Mouse (Mus musculus) liver, embryonic 15.5 days (tissue): ENCODE data around the gene Tmem222. TPM values are rescaled to one million over a fixed set of nuclear protein-coding genes. Genes with fewer than 3 reads are reported as not detected.
A peak's percentile ranks its signal among the peaks of the same experiment; 100 is the strongest.

Experiments used
- ATAC-seq: fragments of 200-750 bp; cut with Nextera tagmentation; 2 replicates; pipeline ENCODE4 v1.8.0; 2017; ENCODE audit warnings: moderate number of reproducible peaks, mild to moderate bottlenecking, moderate library complexity; ENCODE audit not compliant: insufficient read depth
- H3K27ac ChIP-seq: fragments of 300-500 bp; sonication (generic); replicated peaks from 2 replicates; pipeline ENCODE4 v1.5.1; 2015; ENCODE audit warnings: mild to moderate bottlenecking, inconsistent platforms
- H3K27me3 ChIP-seq: fragments of 300-500 bp; sonication (generic); 2 replicates; pipeline ENCODE4 v1.6.1; 2015; ENCODE audit warnings: mild to moderate bottlenecking, inconsistent platforms
- H3K36me3 ChIP-seq: fragments of 300-500 bp; sonication (generic); replicated peaks from 2 replicates; pipeline ENCODE4 v1.6.1; 2015; ENCODE audit warnings: moderate library complexity, mild to moderate bottlenecking, inconsistent platforms
- H3K4me1 ChIP-seq: fragments of 300-500 bp; sonication (generic); replicated peaks from 2 replicates; pipeline ENCODE4 v1.6.1; 2015; ENCODE audit warnings: inconsistent platforms
- H3K4me2 ChIP-seq: fragments of 300-500 bp; sonication (generic); 2 replicates; pipeline ENCODE4 v1.6.1; 2015; ENCODE audit warnings: moderate library complexity, mild to moderate bottlenecking, inconsistent platforms
- H3K4me3 ChIP-seq: fragments of 300-500 bp; sonication (generic); replicated peaks from 2 replicates; pipeline ENCODE4 v1.5.1; 2015; ENCODE audit warnings: mild to moderate bottlenecking, inconsistent platforms
- H3K9ac ChIP-seq: fragments of 300-500 bp; sonication (generic); 2 replicates; pipeline ENCODE4 v1.6.1; 2015; ENCODE audit warnings: moderate library complexity, mild to moderate bottlenecking, inconsistent platforms
- H3K9me3 ChIP-seq: fragments of 300-500 bp; sonication (generic); replicated peaks from 2 replicates; pipeline ENCODE4 v1.6.1; 2016; ENCODE audit warnings: inconsistent platforms
- WGBS: fragments of 180-500 bp; shearing (Covaris S2); methylation state at CpG from one replicate; pipeline ENCODE4 v1.1.7; 2015; ENCODE audit warnings: mixed read lengths; ENCODE audit not compliant: insufficient replicate concordance; 5-methylcytosine and 5-hydroxymethylcytosine counted together
- polyA plus RNA-seq: library from polyadenylated mRNA; unstranded; fragments of >200 nt; fragmentation: Nextera tagmentation; extraction: Ambion mirVana; gene quantifications from 2 replicates; pipeline ENCODE4 v1.2.1, GENCODE M21; 2015

The Tmem222 gene
- polyA plus RNA-seq, 1 experiment from 2014 or later = 35.8 TPM

DNA sequence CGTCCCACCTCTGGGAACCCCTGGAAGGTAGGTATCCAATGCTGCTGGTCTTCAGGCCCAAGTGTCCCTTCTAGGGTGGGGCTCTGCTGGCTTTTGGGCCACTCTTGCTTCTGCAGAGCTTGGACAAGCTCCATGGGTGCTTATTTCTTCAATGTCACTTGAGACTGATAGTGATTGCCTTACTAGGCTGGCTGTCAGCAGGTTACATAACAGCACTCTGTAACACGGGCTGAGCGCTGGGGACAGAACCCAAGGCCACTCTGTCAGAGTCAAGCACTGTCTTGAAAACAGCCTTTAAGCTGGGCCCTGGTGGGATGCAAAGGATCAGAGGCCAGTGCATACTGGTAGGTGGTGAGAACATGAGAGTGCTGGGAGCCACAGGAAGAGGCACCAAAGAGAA, 12.3 kb downstream of the Tmem222 start:
- Histone ChIP-seq H3K4me1 (peaks cover 18% of the 10 kb centered on the region), H3K9me3 (no peaks in the 10 kb centered on the region), H3K36me3 (peaks cover 60% of the 10 kb centered on the region), H3K9ac (no peak overlapping the region), H3K4me2 (no peak overlapping the region), H3K4me3 (no peak overlapping the region), H3K27me3 (no peaks in the 10 kb centered on the region), H3K27ac (no peak overlapping the region)
- ATAC-seq = no peak
- 79% methylated on average over 3 of the region's 3 CpGs for WGBS

- Histone ChIP-seq H3K27me3 (no peaks in the 10 kb centered on the region), H3K36me3 (peaks cover 53% of the 10 kb centered on the region), H3K9me3 (no peaks in the 10 kb centered on the region), H3K4me2 (no peak overlapping the region), H3K27ac (0 out of 2 replicates have a peak overlapping the region, but pooled peaks have one; percentile 0), H3K9ac (no peak overlapping the region), H3K4me3 (no peak overlapping the region), H3K4me1 (peaks cover 15% of the 10 kb centered on the region)
- no peak for ATAC-seq
- WGBS = 57% methylated on average over 2 of the region's 2 CpGs
These were observed 13.0 kb downstream of the Tmem222 start for GRCm38 (mm10) chr4:133264559-133264958.

GRCm38 (mm10) chr4:133263756-133264155, 13.8 kb downstream of the Tmem222 start:
- no peak overlapping the region for H3K9ac ChIP-seq
- H3K4me1 ChIP-seq = peaks cover 15% of the 10 kb centered on the region
- WGBS = 66% methylated on average over 5 of the region's 5 CpGs
- 0 out of 2 replicates have a peak, but pooled peaks cover 5% of the 10 kb centered on the region for H3K27me3 ChIP-seq
- H3K9me3 ChIP-seq = no peaks in the 10 kb centered on the region
- H3K36me3 ChIP-seq = peaks cover 45% of the 10 kb centered on the region
- no peak overlapping the region for H3K4me2 ChIP-seq
- no peak for ATAC-seq
- no peak overlapping the region for H3K27ac ChIP-seq
- H3K4me3 ChIP-seq = no peak overlapping the region

DNA sequence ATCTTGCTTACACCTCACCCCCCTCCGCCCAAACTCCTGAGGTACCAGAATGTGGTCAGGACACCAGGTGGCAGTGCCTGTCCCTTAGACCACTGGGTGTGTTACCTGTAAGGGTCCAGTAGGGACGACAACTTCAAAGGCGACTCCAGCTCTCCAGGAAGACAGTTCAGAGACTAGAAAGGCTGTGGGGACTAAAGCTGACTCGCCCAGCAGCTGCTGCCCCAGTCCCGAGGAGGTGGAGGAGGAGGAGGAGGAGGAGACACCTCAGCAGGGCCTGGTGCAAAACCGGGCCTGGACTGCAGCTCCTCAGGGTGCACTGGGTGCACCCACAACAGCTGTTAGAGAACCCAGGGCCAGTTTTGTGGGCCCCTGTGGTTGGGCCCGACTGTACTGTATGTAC, 14.7 kb downstream of the Tmem222 start, which contains the start of gene Sytl1:
TSS of gene Sytl1 (minus strand) at position 232 of the 400 bp plus-strand sequence.
- H3K9ac ChIP-seq = no peak within 1 kb of the TSS
- H3K9me3 ChIP-seq = no peaks in the 10 kb centered on the region
- peak within 1 kb of the TSS; percentile 35 for H3K4me2 ChIP-seq
- peaks cover 36% of the 10 kb centered on the region for H3K36me3 ChIP-seq
- H3K4me3 ChIP-seq = no peak within 1 kb of the TSS; the same call in 1 of the 2 replicates
- no peak within 1 kb of the TSS for H3K27ac ChIP-seq
- peaks cover 15% of the 10 kb centered on the region for H3K4me1 ChIP-seq
- peak; percentile 10; the same call in 1 of the 2 replicates for ATAC-seq
- WGBS = 30% methylated on average over 7 of the region's 7 CpGs
- H3K27me3 ChIP-seq = peaks cover 8% of the 10 kb centered on the region; the same call in 1 of the 2 replicates

DNA sequence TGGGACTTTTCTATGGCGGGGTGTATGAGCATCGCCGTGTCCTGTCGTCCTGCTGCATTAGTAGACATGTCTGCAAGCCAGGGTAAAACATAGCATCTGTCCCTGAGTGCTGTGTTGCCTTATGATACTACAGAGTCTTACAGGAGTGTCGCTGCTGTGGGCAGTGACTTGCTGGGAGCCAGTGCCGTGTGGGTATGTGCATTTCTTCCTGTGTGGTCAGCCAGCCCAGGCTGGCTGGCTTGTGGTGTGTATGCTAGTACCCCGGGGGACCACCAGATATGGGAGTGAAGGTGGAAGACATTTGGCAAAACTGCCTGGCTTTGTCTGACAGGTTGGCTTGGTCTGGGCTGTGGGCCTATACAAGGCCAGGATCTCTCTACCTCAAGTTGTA, 15.2 kb downstream of the Tmem222 start:
- no peak overlapping the region for H3K27ac ChIP-seq
- H3K9me3 ChIP-seq = no peaks in the 10 kb centered on the region
- no peak overlapping the region for H3K9ac ChIP-seq
- 38% methylated on average over 7 of the region's 7 CpGs for WGBS
- H3K4me2 ChIP-seq = peak overlapping the region; percentile 35
- peaks cover 31% of the 10 kb centered on the region for H3K36me3 ChIP-seq
- no peak overlapping the region; the same call in 1 of the 2 replicates for H3K4me3 ChIP-seq
- ATAC-seq = no peak
- H3K4me1 ChIP-seq = peaks cover 15% of the 10 kb centered on the region
- H3K27me3 ChIP-seq = peaks cover 13% of the 10 kb centered on the region

DNA sequence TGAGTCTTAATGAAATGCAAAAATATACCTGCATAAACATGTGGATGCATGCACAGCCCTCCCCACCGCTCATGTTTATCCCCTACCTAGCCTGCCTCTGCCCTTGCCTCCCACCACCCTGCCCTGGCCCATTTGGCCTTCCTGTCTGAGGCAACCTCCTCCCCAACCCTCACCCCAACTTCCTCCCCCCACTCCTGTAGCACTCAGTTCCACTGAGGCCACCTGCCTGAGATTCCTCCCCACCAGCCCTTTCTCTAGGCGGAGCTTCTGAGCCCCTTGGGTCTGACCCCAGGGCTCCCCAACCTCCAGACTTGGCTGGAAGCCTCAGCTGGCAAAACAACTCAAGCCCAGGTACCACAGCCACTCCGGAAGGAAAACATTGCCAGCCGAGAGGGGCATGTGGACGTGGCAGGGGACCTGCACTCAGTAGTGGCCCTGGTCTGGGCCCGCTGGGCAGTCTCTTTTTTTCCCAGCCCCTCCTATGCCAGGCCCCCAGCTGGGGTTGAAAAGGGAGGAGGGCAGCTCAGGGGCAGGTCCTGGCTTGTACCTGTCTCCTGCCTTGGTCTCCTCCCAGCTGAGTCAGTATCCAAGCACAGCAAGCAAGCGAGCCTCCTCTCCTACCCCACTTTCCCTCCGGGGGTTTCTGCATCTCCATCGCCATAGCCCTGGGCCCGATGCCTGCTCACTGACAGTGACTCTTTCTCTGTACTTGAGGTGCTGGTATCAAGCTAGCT, 15.8 kb downstream of the Tmem222 start:
- no peak overlapping the region for H3K4me3 ChIP-seq
- peaks cover 18% of the 10 kb centered on the region for H3K27me3 ChIP-seq
- ATAC-seq = no peak
- H3K36me3 ChIP-seq = peaks cover 25% of the 10 kb centered on the region
- 44% methylated on average over 10 of the region's 10 CpGs for WGBS
- no peak overlapping the region for H3K9ac ChIP-seq
- no peak overlapping the region for H3K27ac ChIP-seq
- peaks cover 16% of the 10 kb centered on the region for H3K4me1 ChIP-seq
- no peaks in the 10 kb centered on the region for H3K9me3 ChIP-seq
- peak overlapping the region; percentile 35 for H3K4me2 ChIP-seq

DNA sequence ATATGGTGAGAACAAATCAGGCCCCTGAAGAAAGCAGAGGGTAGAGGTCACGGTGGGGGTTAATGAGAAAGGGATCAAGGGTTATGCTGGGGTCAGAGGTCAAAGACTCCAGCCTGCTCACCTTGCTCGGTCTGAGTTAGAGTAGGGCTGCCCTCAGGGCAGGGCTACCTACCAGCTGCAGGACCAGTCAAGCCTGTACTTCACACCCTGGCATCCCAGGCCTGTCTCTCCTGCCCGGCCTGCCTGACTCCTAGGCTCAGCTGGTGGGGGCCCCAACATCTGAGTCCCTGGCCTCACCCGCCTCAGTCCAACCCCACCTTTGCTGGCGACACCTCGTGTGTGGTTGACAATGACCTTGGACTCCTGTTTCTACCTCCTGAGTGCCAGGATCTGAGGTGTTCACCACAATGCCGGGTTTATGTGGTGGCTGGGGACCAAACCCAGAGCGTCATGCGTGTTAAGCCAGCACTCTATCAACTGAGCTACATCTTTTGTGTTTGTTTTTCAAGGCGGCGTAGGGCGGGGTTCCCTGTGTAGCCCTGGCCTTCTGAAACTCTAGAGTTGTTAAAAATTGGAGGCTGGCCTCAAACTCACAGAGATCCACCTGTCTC, 19.7 kb downstream of the Tmem222 start:
- Histone ChIP-seq H3K36me3 (no peaks in the 10 kb centered on the region), H3K27me3 (peaks cover 48% of the 10 kb centered on the region), H3K4me3 (no peak overlapping the region), H3K9ac (no peak overlapping the region), H3K27ac (no peak overlapping the region), H3K4me2 (no peak overlapping the region), H3K4me1 (peaks cover 17% of the 10 kb centered on the region), H3K9me3 (no peaks in the 10 kb centered on the region)
- whole genome bisulfite sequencing = 63% methylated on average over 12 of the region's 12 CpGs
- ATAC-seq = 0 out of 2 replicates have a peak, but pooled peaks have one; percentile 22

DNA sequence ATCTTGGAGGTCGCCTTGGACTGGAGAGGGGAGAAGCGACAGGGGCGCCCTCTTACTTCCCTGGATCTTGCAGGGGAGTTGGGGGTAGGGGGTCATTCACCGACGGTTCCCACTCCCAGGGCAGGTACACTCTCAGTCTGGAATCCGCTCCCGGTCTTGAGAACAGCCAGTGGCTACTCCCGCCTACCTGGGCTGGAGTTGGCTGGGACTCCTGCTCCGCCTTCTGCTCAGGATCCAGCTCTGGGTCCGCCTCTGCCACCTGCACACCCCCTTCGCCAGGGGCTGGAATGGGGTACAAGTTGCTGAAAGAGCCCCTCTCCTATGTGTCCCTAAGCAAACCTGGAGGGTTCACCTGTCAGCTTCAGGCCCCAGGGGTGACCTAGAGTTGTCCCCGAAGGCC, 20.4 kb downstream of the Tmem222 start:
- Histone ChIP-seq H3K36me3 (no peaks in the 10 kb centered on the region), H3K4me3 (no peak overlapping the region), H3K9ac (no peak overlapping the region), H3K9me3 (no peaks in the 10 kb centered on the region), H3K4me1 (peaks cover 12% of the 10 kb centered on the region; the same call in 1 of the 2 replicates), H3K4me2 (peak overlapping the region; percentile 15; the same call in 1 of the 2 replicates), H3K27ac (no peak overlapping the region), H3K27me3 (peaks cover 54% of the 10 kb centered on the region)
- no peak for ATAC-seq
- WGBS = 42% methylated on average over 12 of the region's 12 CpGs

- Histone ChIP-seq H3K4me3 (no peak overlapping the region), H3K36me3 (no peaks in the 10 kb centered on the region), H3K4me2 (peak overlapping the region; percentile 15; the same call in 1 of the 2 replicates), H3K27ac (no peak overlapping the region), H3K4me1 (peaks cover 10% of the 10 kb centered on the region; the same call in 1 of the 2 replicates), H3K9ac (no peak overlapping the region), H3K27me3 (peaks cover 59% of the 10 kb centered on the region), H3K9me3 (no peaks in the 10 kb centered on the region)
- 35% methylated on average over 24 of the region's 24 CpGs for WGBS
- no peak for ATAC-seq
These were observed 20.8 kb downstream of the Tmem222 start for GRCm38 (mm10) chr4:133256820-133257219.

- ATAC-seq = no peak
- Histone ChIP-seq H3K27ac (no peak overlapping the region), H3K9me3 (no peaks in the 10 kb centered on the region), H3K27me3 (peaks cover 73% of the 10 kb centered on the region), H3K4me3 (no peak overlapping the region), H3K36me3 (no peaks in the 10 kb centered on the region), H3K4me1 (peaks cover 17% of the 10 kb centered on the region), H3K9ac (no peak overlapping the region), H3K4me2 (no peak overlapping the region)
- WGBS = 59% methylated on average over 6 of the region's 6 CpGs
These were observed 22.2 kb downstream of the Tmem222 start for GRCm38 (mm10) chr4:133255392-133255791.

DNA sequence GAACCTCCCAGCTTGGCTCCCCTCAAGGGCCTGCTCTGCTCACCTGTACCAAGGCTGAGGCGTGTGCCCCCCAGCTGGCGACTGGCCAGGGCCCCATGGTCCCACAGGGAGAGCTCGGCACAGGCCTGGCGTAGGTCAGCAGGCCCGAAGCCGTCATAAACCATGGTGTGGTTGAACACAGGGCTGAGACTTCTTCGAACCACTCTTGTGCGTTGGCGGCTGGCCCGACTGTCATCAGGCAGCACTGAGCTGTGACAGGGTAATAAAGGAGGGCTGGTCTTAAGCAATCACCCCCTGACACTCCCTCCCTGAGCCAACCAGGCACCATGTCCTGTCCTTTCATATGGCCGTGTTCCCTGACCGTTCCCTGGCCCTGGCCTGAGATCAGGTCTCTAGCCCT, 24.2 kb downstream of the Tmem222 start:
- Histone ChIP-seq H3K9me3 (no peaks in the 10 kb centered on the region), H3K4me3 (no peak overlapping the region), H3K9ac (no peak overlapping the region), H3K4me2 (no peak overlapping the region), H3K27ac (no peak overlapping the region), H3K36me3 (no peaks in the 10 kb centered on the region), H3K27me3 (peaks cover 83% of the 10 kb centered on the region), H3K4me1 (peaks cover 36% of the 10 kb centered on the region)
- no peak for ATAC-seq
- WGBS = 81% methylated on average over 12 of the region's 12 CpGs
